Mouse (Mus musculus) cerebellum, adult 2 months (tissue): ENCODE results near the gene Map3k14. TPM values are rescaled to one million over a fixed set of nuclear protein-coding genes. Genes with fewer than 3 reads are reported as not detected.
"Not testable (repeated sequence)": the region's sequence is repeated elsewhere in the genome, so short reads cannot be mapped to it uniquely, and the experiment has no call there.

ENCODE experiments used
- DNase-seq, 2 experiments: peaks; one replicate each; pipeline ENCODE4 v3.0.0; 2021
- H3K27ac ChIP-seq: fragments of 200-500 bp; 2 replicates; pipeline ENCODE4 v1.5.1; 2012; ENCODE audit warnings: low read length, control low read depth, inconsistent platforms; ENCODE audit not compliant: insufficient read depth
- H3K27me3 ChIP-seq: fragments of 200-500 bp; 2 replicates; pipeline ENCODE4 v1.6.1; 2012; ENCODE audit warnings: inconsistent platforms, mild to moderate bottlenecking, low read length, moderate library complexity; ENCODE audit not compliant: control insufficient read depth, insufficient read depth
- H3K4me1 ChIP-seq: fragments of 200-500 bp; 2 replicates; pipeline ENCODE4 v1.6.1; 2011; ENCODE audit warnings: low read length; ENCODE audit not compliant: control insufficient read depth, insufficient read depth
- H3K4me3 ChIP-seq: fragments of 200-500 bp; replicated peaks from 2 replicates; pipeline ENCODE3; 2011; ENCODE audit warnings: mild to moderate bottlenecking, low read depth, low read length, control low read depth; ENCODE audit not compliant: insufficient read depth
- CTCF ChIP-seq: fragments of 200-500 bp; IDR thresholded peaks from 2 replicates; pipeline ENCODE4 v1.5.1; 2011; ENCODE audit warnings: low read depth, mild to moderate bottlenecking, control low read depth, low read length, moderate library complexity, borderline replicate concordance; ENCODE audit not compliant: insufficient read depth
- POLR2A ChIP-seq: fragments of 200-500 bp; IDR thresholded peaks from 2 replicates; pipeline ENCODE4 v1.6.1; 2011; ENCODE audit warnings: low read length, control low read depth, borderline replicate concordance; ENCODE audit not compliant: insufficient read depth
- WGBS: fragments of 180-500 bp; shearing (Covaris S2); methylation state at CpG from one replicate; pipeline ENCODE4 v1.1.7; 2018; 5-methylcytosine and 5-hydroxymethylcytosine counted together
- polyA plus RNA-seq: library from polyadenylated mRNA; depleted of rRNA; stranded (reverse); fragments of >200 nt; gene quantifications from 2 replicates; pipeline ENCODE4 v1.2.3, GENCODE M21; 2012

Map3k14 gene
- polyA plus RNA-seq, 1 experiment = 6.0 TPM

GRCm38 (mm10) chr11:103307910-103308309, 40.6 kb upstream of the Map3k14 start:
- H3K27ac ChIP-seq = no peak overlapping the region
- TF ChIP-seq CTCF (no peak), POLR2A (no peak)
- no peaks in the 10 kb centered on the region for H3K4me1 ChIP-seq
- H3K27me3 ChIP-seq = no peaks in the 10 kb centered on the region
- WGBS = 68% methylated on average over 8 of the region's 8 CpGs
- no peak for DNase-seq
- H3K4me3 ChIP-seq = no peak overlapping the region

- H3K27me3 ChIP-seq = no peaks in the 10 kb centered on the region
- no peak overlapping the region for H3K4me3 ChIP-seq
- no peaks in the 10 kb centered on the region for H3K4me1 ChIP-seq
- DNase-seq = no peak
- H3K27ac ChIP-seq = no peak overlapping the region
- 89% methylated on average over 9 of the region's 9 CpGs for WGBS
- TF ChIP-seq POLR2A (no peak), CTCF (no peak)
Observed at GRCm38 (mm10) chr11:103304525-103304924, 37.3 kb upstream of the Map3k14 start.

- H3K4me1 ChIP-seq = no peaks in the 10 kb centered on the region
- 91% methylated on average over 7 of the region's 7 CpGs for WGBS
Observed at GRCm38 (mm10) chr11:103294772-103295171, 27.5 kb upstream of the Map3k14 start.

GRCm38 (mm10) chr11:103294066-103294465, 26.8 kb upstream of the Map3k14 start:
- 93% methylated on average over 6 of the region's 6 CpGs for WGBS
- TF ChIP-seq CTCF = no peak
- no peak for TF ChIP-seq POLR2A
- DNase-seq = no peak
- H3K4me3 ChIP-seq = no peak overlapping the region
- H3K27ac ChIP-seq = no peak overlapping the region
- H3K27me3 ChIP-seq = no peaks in the 10 kb centered on the region
- H3K4me1 ChIP-seq = no peaks in the 10 kb centered on the region; the same call in 1 of the 2 replicates

More at GRCm38 (mm10) chr11:103294772-103295171, 27.5 kb upstream of the Map3k14 start:
- no peaks in the 10 kb centered on the region for H3K27me3 ChIP-seq
- TF ChIP-seq CTCF = no peak
- TF ChIP-seq POLR2A = no peak
- H3K4me3 ChIP-seq = no peak overlapping the region
- no peak for DNase-seq
- no peak overlapping the region for H3K27ac ChIP-seq

GRCm38 (mm10) chr11:103292890-103293287, 25.6 kb upstream of the Map3k14 start:
- Histone ChIP-seq H3K27me3 (no peaks in the 10 kb centered on the region), H3K4me3 (no peak overlapping the region), H3K4me1 (peaks cover 5% of the 10 kb centered on the region; the same call in 1 of the 2 replicates), H3K27ac (no peak overlapping the region)
- TF ChIP-seq POLR2A (no peak), CTCF (no peak)
- no peak for DNase-seq
- 50% methylated on average over 5 of the region's 5 CpGs for WGBS

GRCm38 (mm10) chr11:103292152-103292889, 25.0 kb upstream of the Map3k14 start:
- no peak for DNase-seq
- Histone ChIP-seq H3K4me1 (peaks cover 5% of the 10 kb centered on the region; the same call in 1 of the 2 replicates), H3K27me3 (no peaks in the 10 kb centered on the region), H3K27ac (no peak overlapping the region), H3K4me3 (no peak overlapping the region)
- no peak for TF ChIP-seq POLR2A
- 44% methylated on average over 14 of the region's 14 CpGs for WGBS

- H3K27me3 ChIP-seq, H3K4me1 ChIP-seq, H3K4me3 ChIP-seq, H3K27ac ChIP-seq, DNase-seq: not testable (repeated sequence)
- 94% methylated on average over 7 of the region's 7 CpGs for WGBS
Observed at GRCm38 (mm10) chr11:103290841-103291240, 23.6 kb upstream of the Map3k14 start.

GRCm38 (mm10) chr11:103288291-103288963, 21.2 kb upstream of the Map3k14 start:
- H3K27ac ChIP-seq = no peak overlapping the region
- no peaks in the 10 kb centered on the region for H3K27me3 ChIP-seq
- H3K4me1 ChIP-seq = peaks cover 5% of the 10 kb centered on the region; the same call in 1 of the 2 replicates
- WGBS = 29% methylated on average over 16 of the region's 16 CpGs
- peak in 1 of 2 experiments; percentile 29 for DNase-seq
- TF ChIP-seq CTCF (no peak), POLR2A (no peak)
- no peak overlapping the region for H3K4me3 ChIP-seq
